Mouse (Mus musculus) limb, embryonic 12.5 days (tissue): ENCODE results near the gene Ccr10. TPM values are rescaled to one million over a fixed set of nuclear protein-coding genes. Genes with fewer than 3 reads are reported as not detected.

ENCODE experiments used
- microRNA-seq: library from miRNA; unstranded; fragments of <30 nt; microRNA quantifications from one replicate; pipeline ENCODE4, GENCODE M21; 2017
- polyA plus RNA-seq: library from polyadenylated mRNA; unstranded; fragments of >200 nt; fragmentation: Nextera tagmentation; extraction: Ambion mirVana; gene quantifications from 2 replicates; pipeline ENCODE4 v1.2.1, GENCODE M21; 2016

Ccr10 gene
- polyA plus RNA-seq, 1 experiment from 2014 or later: not detected

Small RNA genes lying within 50 kb of the gene (microRNA-seq; reads per million reads assigned to microRNA genes)
- not detected for gene Gm27626

Other genes with a start within 250 kb of the Ccr10 start
- 40.5 and 40.8 TPM in 2 replicates for gene Stat3, start 235.9 kb downstream of the Ccr10 start, polyA plus RNA-seq
- gene Cavin1, start 204.6 kb downstream of the Ccr10 start, polyA plus RNA-seq: 38.4 and 48.2 TPM in 2 replicates
- 26.9 and 29.4 TPM in 2 replicates for gene Atp6v0a1, start 166.0 kb downstream of the Ccr10 start, polyA plus RNA-seq
- gene Naglu, start 105.4 kb downstream of the Ccr10 start, polyA plus RNA-seq: 8.0 and 8.1 TPM in 2 replicates
- not detected in 2 replicates for gene Hsd17b1, start 97.0 kb downstream of the Ccr10 start, polyA plus RNA-seq
- gene Coasy, start 92.9 kb downstream of the Ccr10 start, polyA plus RNA-seq: 43.6 and 46.5 TPM in 2 replicates
- gene Mlx, start 88.2 kb downstream of the Ccr10 start, polyA plus RNA-seq: 40.4 and 43.1 TPM in 2 replicates
- 54.3 and 55.7 TPM in 2 replicates for gene Psmc3ip, start 80.0 kb downstream of the Ccr10 start, polyA plus RNA-seq
- gene Retreg3, start 55.5 kb downstream of the Ccr10 start, polyA plus RNA-seq: 18.8 and 19.1 TPM in 2 replicates
- gene Tubg1, start 55.5 kb downstream of the Ccr10 start, polyA plus RNA-seq: 87.6 and 90.7 TPM in 2 replicates
- 6.3 and 6.4 TPM in 2 replicates for gene Tubg2, start 19.5 kb downstream of the Ccr10 start, polyA plus RNA-seq
- gene Cntnap1, start 4.9 kb downstream of the Ccr10 start, polyA plus RNA-seq: 0.24 and 0.27 TPM in 2 replicates
- 5.3 and 7.0 TPM in 2 replicates for gene Plekhh3, start 4.1 kb downstream of the Ccr10 start, polyA plus RNA-seq
- gene Ezh1, start 51.0 kb upstream of the Ccr10 start, polyA plus RNA-seq: 14.2 and 16.4 TPM in 2 replicates
- 53.0 and 61.5 TPM in 2 replicates for gene Ramp2, start 70.6 kb upstream of the Ccr10 start, polyA plus RNA-seq
- gene Vps25, start 78.3 kb upstream of the Ccr10 start, polyA plus RNA-seq: 94.1 and 104 TPM in 2 replicates
- 9.4 and 12.4 TPM in 2 replicates for gene Wnk4, start 85.1 kb upstream of the Ccr10 start, polyA plus RNA-seq
- gene Cntd1, start 103.6 kb upstream of the Ccr10 start, polyA plus RNA-seq: 1.0 and 1.6 TPM in 2 replicates
- 193 and 204 TPM in 2 replicates for gene Coa3, start 103.7 kb upstream of the Ccr10 start, polyA plus RNA-seq
- gene Becn1, start 126.8 kb upstream of the Ccr10 start, polyA plus RNA-seq: 126 and 129 TPM in 2 replicates
- gene Psme3, start 140.8 kb upstream of the Ccr10 start, polyA plus RNA-seq: 154 and 167 TPM in 2 replicates
- gene Aoc2, start 149.6 kb upstream of the Ccr10 start, polyA plus RNA-seq: 2.0 and 2.3 TPM in 2 replicates
- 0.05 TPM in 1 of 2 replicates, not detected in the other for gene Aoc3, start 155.2 kb upstream of the Ccr10 start, polyA plus RNA-seq
- not detected in 2 replicates for gene G6pc, start 192.1 kb upstream of the Ccr10 start, polyA plus RNA-seq
- 86.6 and 94.2 TPM in 2 replicates for gene Aarsd1, start 242.2 kb upstream of the Ccr10 start, polyA plus RNA-seq
- gene Gm27029, start 249.4 kb upstream of the Ccr10 start, polyA plus RNA-seq: 8.2 and 9.8 TPM in 2 replicates
- 22.0 and 24.0 TPM in 2 replicates for gene Rundc1, start 249.6 kb upstream of the Ccr10 start, polyA plus RNA-seq
- 7.8 and 9.4 TPM in 2 replicates for gene Ptges3l, start 249.9 kb upstream of the Ccr10 start, polyA plus RNA-seq